Mouse (Mus musculus) heart, embryonic 14.5 days (tissue): ENCODE results near the gene Tspan5. TPM values are rescaled to one million over a fixed set of nuclear protein-coding genes. Genes with fewer than 3 reads are reported as not detected.

Experiments used
- ATAC-seq: fragments of 200-750 bp; cut with Nextera tagmentation; 2 replicates; pipeline ENCODE4 v1.8.0; 2017; ENCODE audit warnings: low read depth, moderate TSS enrichment; ENCODE audit not compliant: insufficient number of reproducible peaks, insufficient read depth, low FRiP score
- H3K27ac ChIP-seq, 2 experiments: fragments of 200-500 bp in 1 of 2; fragments of 300-500 bp in 1 of 2; sonication (generic) in 1 of 2; replicated peaks in 1 of 2; 2 replicates each; pipeline ENCODE4 v1.5.1; 2012 to 2014; ENCODE audit warnings: low read depth in 2 of 2, low read length in 2 of 2, control low read depth in 1 of 2, mild to moderate bottlenecking in 1 of 2, mixed read lengths in 1 of 2; ENCODE audit not compliant: control insufficient read depth in 1 of 2, insufficient read depth in 1 of 2
- H3K27me3 ChIP-seq: fragments of 300-500 bp; sonication (generic); 2 replicates; pipeline ENCODE4 v1.6.1; 2014; ENCODE audit warnings: mild to moderate bottlenecking, low read length, control low read depth; ENCODE audit not compliant: control insufficient read depth, insufficient read depth
- H3K36me3 ChIP-seq: fragments of 300-500 bp; sonication (generic); 2 replicates; pipeline ENCODE4 v1.6.1; 2014; ENCODE audit warnings: mild to moderate bottlenecking, control low read depth, low read length, mixed read lengths; ENCODE audit not compliant: control insufficient read depth, insufficient read depth
- H3K4me1 ChIP-seq, 2 experiments: fragments of 200-500 bp in 1 of 2; fragments of 300-500 bp in 1 of 2; sonication (generic) in 1 of 2; 2 replicates each; pipeline ENCODE4 v1.6.1; 2012 to 2014; ENCODE audit warnings: low read length in 2 of 2, control low read depth in 1 of 2, mixed read lengths in 1 of 2; ENCODE audit not compliant: control insufficient read depth in 2 of 2, insufficient read depth in 2 of 2
- H3K4me2 ChIP-seq: fragments of 300-500 bp; sonication (generic); 2 replicates; pipeline ENCODE4 v1.6.1; 2014; ENCODE audit warnings: mild to moderate bottlenecking, low read length
- H3K4me3 ChIP-seq, 2 experiments: fragments of 200-500 bp in 1 of 2; fragments of 300-500 bp in 1 of 2; sonication (generic) in 1 of 2; 2 replicates each; pipeline ENCODE4 v1.5.1; 2012 to 2014; ENCODE audit warnings: low read length in 2 of 2, mild to moderate bottlenecking in 2 of 2, control low read depth in 1 of 2, low read depth in 1 of 2, moderate library complexity in 1 of 2; ENCODE audit not compliant: control insufficient read depth in 1 of 2, insufficient read depth in 1 of 2
- H3K9ac ChIP-seq: fragments of 300-500 bp; sonication (generic); 2 replicates; pipeline ENCODE4 v1.6.1; 2014; ENCODE audit warnings: mild to moderate bottlenecking, low read length
- H3K9me3 ChIP-seq: fragments of 300-500 bp; sonication (generic); 2 replicates; pipeline ENCODE4 v1.6.1; 2016; ENCODE audit warnings: low read length, control low read depth; ENCODE audit not compliant: control insufficient read depth
- WGBS: fragments of 180-500 bp; shearing (Covaris S2); extraction: QIAGEN DNeasy Blood & Tissue Kit; methylation state at CpG from one replicate; pipeline ENCODE4 v1.1.7; 2014; 5-methylcytosine and 5-hydroxymethylcytosine counted together
- polyA plus RNA-seq: library from polyadenylated mRNA; unstranded; fragments of >200 nt; fragmentation: Nextera tagmentation; extraction: Ambion mirVana; gene quantifications from 2 replicates; pipeline ENCODE4 v1.2.1, GENCODE M21; 2014

Gene Tspan5
- polyA plus RNA-seq, 1 experiment from 2014 or later, result 17.4 TPM

GRCm38 (mm10) chr3:138787758-138788488 lies 45.9 kb downstream of the Tspan5 start:
- Histone ChIP-seq H3K27me3 (no peaks in the 10 kb centered on the region), H3K9me3 (no peaks in the 10 kb centered on the region), H3K9ac (no peak overlapping the region), H3K4me3 (no peak overlapping the region), H3K36me3 (no peaks in the 10 kb centered on the region), H3K4me2 (no peak overlapping the region), H3K4me1 (no peaks in the 10 kb centered on the region), H3K27ac (no peak overlapping the region)
- WGBS, result 79% methylated on average over 18 of the region's 18 CpGs
- no peak for ATAC-seq

GRCm38 (mm10) chr3:138788489-138788850 lies 46.5 kb downstream of the Tspan5 start:
- ATAC-seq, result no peak
- WGBS, result 83% methylated on average over 17 of the region's 17 CpGs

GRCm38 (mm10) chr3:138789275-138789674 lies 47.3 kb downstream of the Tspan5 start:
- Histone ChIP-seq H3K9me3 (no peaks in the 10 kb centered on the region), H3K4me3 (no peak overlapping the region), H3K27me3 (no peaks in the 10 kb centered on the region), H3K36me3 (no peaks in the 10 kb centered on the region), H3K4me1 (no peaks in the 10 kb centered on the region), H3K27ac (no peak overlapping the region), H3K9ac (no peak overlapping the region), H3K4me2 (no peak overlapping the region)
- 88% methylated on average over 5 of the region's 5 CpGs for WGBS
- ATAC-seq, result no peak

More at GRCm38 (mm10) chr3:138788489-138788850, 46.5 kb downstream of the Tspan5 start:
- H3K36me3 ChIP-seq, result no peaks in the 10 kb centered on the region
- no peak overlapping the region for H3K4me3 ChIP-seq
- no peaks in the 10 kb centered on the region for H3K4me1 ChIP-seq
- H3K9ac ChIP-seq, result no peak overlapping the region
- no peak overlapping the region for H3K4me2 ChIP-seq
- no peaks in the 10 kb centered on the region for H3K27me3 ChIP-seq
- H3K9me3 ChIP-seq, result no peaks in the 10 kb centered on the region
- no peak overlapping the region for H3K27ac ChIP-seq

- Histone ChIP-seq H3K4me3 (no peak overlapping the region), H3K36me3 (no peaks in the 10 kb centered on the region), H3K4me2 (no peak overlapping the region), H3K27me3 (no peaks in the 10 kb centered on the region), H3K9ac (no peak overlapping the region), H3K4me1 (no peaks in the 10 kb centered on the region), H3K9me3 (no peaks in the 10 kb centered on the region), H3K27ac (no peak overlapping the region)
- ATAC-seq, result no peak
- WGBS, result 94% methylated on average over 8 of the region's 8 CpGs
Observed at GRCm38 (mm10) chr3:138794533-138794932, 52.5 kb downstream of the Tspan5 start.

- Histone ChIP-seq H3K4me3 (no peak overlapping the region), H3K36me3 (no peaks in the 10 kb centered on the region), H3K4me1 (no peaks in the 10 kb centered on the region; a peak in 1 of 4 replicates), H3K4me2 (no peak overlapping the region), H3K9me3 (no peaks in the 10 kb centered on the region), H3K9ac (no peak overlapping the region), H3K27ac (no peak overlapping the region), H3K27me3 (no peaks in the 10 kb centered on the region)
- ATAC-seq, result no peak
- 85% methylated on average over 7 of the region's 7 CpGs for WGBS
Observed at GRCm38 (mm10) chr3:138795951-138796350, 54.0 kb downstream of the Tspan5 start.

- Histone ChIP-seq H3K4me3 (no peak overlapping the region), H3K4me1 (no peaks in the 10 kb centered on the region; a peak in 1 of 4 replicates), H3K9ac (no peak overlapping the region), H3K4me2 (no peak overlapping the region), H3K9me3 (no peaks in the 10 kb centered on the region), H3K27ac (no peak overlapping the region), H3K36me3 (no peaks in the 10 kb centered on the region), H3K27me3 (no peaks in the 10 kb centered on the region)
- ATAC-seq, result no peak
- WGBS, result 16% methylated on average over 3 of the region's 3 CpGs
Observed at GRCm38 (mm10) chr3:138796583-138796982, 54.6 kb downstream of the Tspan5 start.

GRCm38 (mm10) chr3:138800664-138801411 lies 58.8 kb downstream of the Tspan5 start:
- Histone ChIP-seq H3K27ac (no peak overlapping the region), H3K36me3 (no peaks in the 10 kb centered on the region), H3K4me1 (no peaks in the 10 kb centered on the region; a peak in 1 of 4 replicates), H3K4me3 (no peak overlapping the region), H3K9ac (no peak overlapping the region), H3K4me2 (no peak overlapping the region), H3K9me3 (no peaks in the 10 kb centered on the region), H3K27me3 (no peaks in the 10 kb centered on the region)
- no peak for ATAC-seq
- WGBS, result 86% methylated on average over 16 of the region's 16 CpGs
